Mouse (Mus musculus): ENCODE data around the gene Akap14. TPM values are rescaled to one million over a fixed set of nuclear protein-coding genes. Genes with fewer than 3 reads are reported as not detected.
A peak's percentile ranks its signal among the peaks of the same experiment; 100 is the strongest.

The Akap14 gene
- polyA plus RNA-seq, 1 experiment from 2014 or later, result 0.09 TPM

DNA sequence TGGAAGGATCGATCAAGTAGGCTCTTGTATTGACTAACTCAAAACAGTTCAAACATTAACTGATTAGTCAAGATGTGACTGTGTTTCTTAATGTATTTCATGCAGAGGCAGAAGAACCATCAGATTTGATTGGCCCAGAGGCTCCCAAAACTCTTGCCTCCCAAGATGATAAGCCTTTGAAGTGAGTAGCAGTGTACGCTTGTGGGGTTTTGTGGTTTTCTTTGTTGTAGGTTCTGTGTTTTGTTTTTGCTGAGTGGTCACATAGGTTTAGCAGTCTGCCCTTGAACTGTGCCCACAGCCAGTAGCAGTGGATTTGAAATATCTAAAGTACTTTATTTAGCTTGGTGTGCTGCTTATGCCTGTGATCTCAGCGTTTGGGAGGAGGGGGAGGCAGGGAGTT lies 26.9 kb downstream of the Akap14 start:
- no peaks in the 10 kb centered on the region for H3K9me3 ChIP-seq
- 81% methylated on average over 3 of the region's 3 CpGs for WGBS
- no peak overlapping the region for H3K4me2 ChIP-seq
- no peak overlapping the region for H3K9ac ChIP-seq
- no peak for ATAC-seq (replicated peaks)
- H3K4me1 ChIP-seq, result no peaks in the 10 kb centered on the region
- 0 out of 2 replicates have a peak, but pooled peaks cover 2% of the 10 kb centered on the region for H3K36me3 ChIP-seq (replicated peaks)
- H3K27me3 ChIP-seq (replicated peaks), result no peaks in the 10 kb centered on the region
- H3K27ac ChIP-seq, result no peak overlapping the region
- no peak overlapping the region for H3K4me3 ChIP-seq

GRCm38 (mm10) chrX:37126671-37127358 lies 41.8 kb downstream of the Akap14 start, which contains the start of gene Nkap:
Nkap (plus strand) TSS chrX:37126795.
- peak; percentile 92 for ATAC-seq (replicated peaks)

DNA sequence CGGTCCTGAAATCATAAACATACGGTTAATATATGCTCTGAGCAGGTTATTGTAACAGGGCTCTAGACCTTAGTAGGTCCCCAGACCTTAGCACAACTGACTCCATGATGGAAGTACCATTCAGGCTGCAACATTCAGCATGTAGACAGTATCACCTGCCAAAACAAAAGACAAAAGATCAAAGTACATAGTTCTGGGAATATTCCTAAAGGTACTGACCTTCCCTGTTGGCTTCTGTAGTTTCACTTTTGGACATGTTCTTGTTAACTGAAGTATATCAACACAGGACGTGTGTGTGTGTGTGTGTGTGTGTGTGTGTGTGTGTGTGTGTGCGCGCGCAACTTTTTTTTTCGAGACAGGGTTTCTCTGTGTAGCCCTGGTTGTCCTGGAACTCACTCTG lies 43.1 kb downstream of the Akap14 start:
- Histone ChIP-seq H3K9me3 (no peaks in the 10 kb centered on the region), H3K27ac (no peak overlapping the region), H3K4me3 (no peak overlapping the region), H3K36me3 (replicated peaks) (no peaks in the 10 kb centered on the region), H3K27me3 (replicated peaks) (no peaks in the 10 kb centered on the region), H3K4me2 (no peak overlapping the region), H3K9ac (no peak overlapping the region), H3K4me1 (peaks cover 13% of the 10 kb centered on the region)
- ATAC-seq (replicated peaks), result no peak
- WGBS, result 97% methylated on average over 7 of the region's 7 CpGs

More at GRCm38 (mm10) chrX:37126671-37127358, 41.8 kb downstream of the Akap14 start, which contains the start of gene Nkap:
- Histone ChIP-seq H3K4me2 (peak within 1 kb of the TSS; percentile 56), H3K9ac (peak within 1 kb of the TSS; percentile 53), H3K27ac (peak within 1 kb of the TSS; percentile 75), H3K4me3 (peak within 1 kb of the TSS; percentile 56), H3K27me3 (replicated peaks) (no peaks in the 10 kb centered on the region), H3K36me3 (replicated peaks) (no peaks in the 10 kb centered on the region), H3K9me3 (no peaks in the 10 kb centered on the region), H3K4me1 (peaks cover 13% of the 10 kb centered on the region)
- 16% methylated on average over 58 of the region's 58 CpGs for WGBS

DNA sequence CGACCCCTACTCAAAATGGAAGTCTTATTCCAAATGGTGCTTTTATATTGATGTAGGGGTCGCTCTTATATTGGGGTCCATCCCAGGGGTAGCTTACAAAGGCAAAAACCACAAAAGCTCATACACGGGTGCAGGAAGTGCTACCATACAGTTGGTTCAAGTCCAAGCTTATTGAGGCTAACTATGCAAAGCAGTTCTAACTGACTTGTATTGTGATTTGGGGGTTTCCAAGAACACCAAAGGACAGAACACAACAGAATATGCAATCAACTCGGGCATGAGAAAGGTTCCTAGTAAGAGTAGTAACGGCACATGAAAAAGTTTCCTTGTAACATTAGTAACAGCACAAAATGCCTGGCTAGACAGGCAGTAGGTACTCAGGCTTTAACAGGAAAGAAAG lies 48.4 kb downstream of the Akap14 start:
- ATAC-seq (replicated peaks), result no peak
- H3K27me3 ChIP-seq (replicated peaks), result no peaks in the 10 kb centered on the region
- no peaks in the 10 kb centered on the region for H3K9me3 ChIP-seq
- H3K27ac ChIP-seq, result no peak overlapping the region
- H3K4me2 ChIP-seq, result no peak overlapping the region
- no peaks in the 10 kb centered on the region for H3K36me3 ChIP-seq (replicated peaks)
- no peaks in the 10 kb centered on the region for H3K4me1 ChIP-seq
- no peak overlapping the region for H3K4me3 ChIP-seq
- no peak overlapping the region for H3K9ac ChIP-seq
- 72% methylated on average over 5 of the region's 5 CpGs for WGBS

DNA sequence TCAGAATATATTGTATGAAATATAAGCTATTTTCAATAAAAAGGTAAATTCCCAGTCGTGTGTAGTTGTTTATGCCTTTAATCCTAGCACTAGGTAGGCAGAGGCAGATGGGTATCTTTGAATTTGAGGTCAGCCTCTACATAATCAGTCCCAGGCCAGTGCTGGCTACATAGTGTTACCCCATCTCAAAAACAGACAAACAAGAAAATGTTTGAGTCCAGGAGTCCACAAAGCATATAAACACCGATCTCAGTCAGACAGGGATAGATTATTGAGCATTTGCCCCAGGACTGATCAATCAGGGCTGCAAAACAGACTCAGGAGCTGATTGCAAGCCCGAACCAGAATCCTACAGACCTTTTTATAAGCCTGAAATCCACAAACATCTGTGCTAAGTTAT lies 49.1 kb downstream of the Akap14 start:
- H3K27me3 ChIP-seq (replicated peaks), result no peaks in the 10 kb centered on the region
- 57% methylated on average over 3 of the region's 3 CpGs for WGBS

GRCm38 (mm10) chrX:37117085-37117484 lies 51.6 kb downstream of the Akap14 start:
- Histone ChIP-seq H3K9me3 (no peaks in the 10 kb centered on the region), H3K4me1 (no peaks in the 10 kb centered on the region), H3K9ac (no peak overlapping the region), H3K4me3 (no peak overlapping the region), H3K27me3 (replicated peaks) (no peaks in the 10 kb centered on the region), H3K4me2 (no peak overlapping the region), H3K27ac (no peak overlapping the region), H3K36me3 (replicated peaks) (no peaks in the 10 kb centered on the region)
- WGBS, result no CpG with 5 or more reads among the region's 5 CpGs
- ATAC-seq (replicated peaks), result no peak

More for the DNA sequence above, 49.1 kb downstream of the Akap14 start:
- Histone ChIP-seq H3K36me3 (replicated peaks) (no peaks in the 10 kb centered on the region), H3K27ac (no peak overlapping the region), H3K4me1 (no peaks in the 10 kb centered on the region), H3K9me3 (no peaks in the 10 kb centered on the region), H3K4me3 (no peak overlapping the region), H3K9ac (no peak overlapping the region), H3K4me2 (no peak overlapping the region)
- no peak for ATAC-seq (replicated peaks)

GRCm38 (mm10) chrX:37110881-37111193 lies 57.8 kb downstream of the Akap14 start:
- no peak overlapping the region for H3K27ac ChIP-seq
- ATAC-seq (replicated peaks), result no peak
- no peak overlapping the region for H3K9ac ChIP-seq
- 72% methylated on average over 4 of the region's 4 CpGs for WGBS
- no peaks in the 10 kb centered on the region for H3K9me3 ChIP-seq
- 0 out of 2 replicates have a peak overlapping the region, but pooled peaks have one; percentile 53 for H3K4me3 ChIP-seq
- no peaks in the 10 kb centered on the region for H3K27me3 ChIP-seq (replicated peaks)
- H3K4me1 ChIP-seq, result peaks cover 3% of the 10 kb centered on the region; the same call in 1 of the 2 replicates
- H3K36me3 ChIP-seq (replicated peaks), result no peaks in the 10 kb centered on the region
- peak overlapping the region; percentile 15; the same call in 1 of the 2 replicates for H3K4me2 ChIP-seq

GRCm38 (mm10) chrX:37110193-37110880 lies 58.3 kb downstream of the Akap14 start, which contains the start of gene Upf3b:
Upf3b (minus strand) TSS chrX:37110322.
- Histone ChIP-seq H3K36me3 (replicated peaks) (no peaks in the 10 kb centered on the region), H3K9me3 (no peaks in the 10 kb centered on the region), H3K27ac (peak within 1 kb of the TSS; percentile 86), H3K27me3 (replicated peaks) (no peaks in the 10 kb centered on the region), H3K4me3 (peak within 1 kb of the TSS; percentile 53), H3K9ac (peak within 1 kb of the TSS; percentile 56), H3K4me2 (peak within 1 kb of the TSS; percentile 54), H3K4me1 (peaks cover 3% of the 10 kb centered on the region; the same call in 1 of the 2 replicates)
- ATAC-seq (replicated peaks), result peak; percentile 98
- 14% methylated on average over 30 of the region's 30 CpGs for WGBS

- Histone ChIP-seq H3K27me3 (replicated peaks) (no peaks in the 10 kb centered on the region), H3K4me1 (peaks cover 3% of the 10 kb centered on the region; the same call in 1 of the 2 replicates), H3K4me2 (peak overlapping the region; percentile 54), H3K27ac (peak overlapping the region; percentile 86), H3K9ac (peak overlapping the region; percentile 56), H3K9me3 (no peaks in the 10 kb centered on the region), H3K4me3 (peak overlapping the region; percentile 53), H3K36me3 (replicated peaks) (no peaks in the 10 kb centered on the region)
- peak; percentile 85 for ATAC-seq (replicated peaks)
- 20% methylated on average over 27 of the region's 27 CpGs for WGBS
These were observed 59.0 kb downstream of the Akap14 start for GRCm38 (mm10) chrX:37109526-37110192.

GRCm38 (mm10) chrX:37103826-37104225 lies 64.8 kb downstream of the Akap14 start:
- Histone ChIP-seq H3K27me3 (replicated peaks) (no peaks in the 10 kb centered on the region), H3K4me3 (no peak overlapping the region), H3K36me3 (replicated peaks) (no peaks in the 10 kb centered on the region), H3K27ac (no peak overlapping the region), H3K4me1 (peaks cover 3% of the 10 kb centered on the region; the same call in 1 of the 2 replicates), H3K9ac (no peak overlapping the region), H3K4me2 (no peak overlapping the region), H3K9me3 (no peaks in the 10 kb centered on the region)
- ATAC-seq (replicated peaks), result no peak
- WGBS, result 77% methylated on average over 2 of the region's 2 CpGs
